Mouse (Mus musculus): ENCODE results near the gene Ptpn5.

Gene Ptpn5

DNA sequence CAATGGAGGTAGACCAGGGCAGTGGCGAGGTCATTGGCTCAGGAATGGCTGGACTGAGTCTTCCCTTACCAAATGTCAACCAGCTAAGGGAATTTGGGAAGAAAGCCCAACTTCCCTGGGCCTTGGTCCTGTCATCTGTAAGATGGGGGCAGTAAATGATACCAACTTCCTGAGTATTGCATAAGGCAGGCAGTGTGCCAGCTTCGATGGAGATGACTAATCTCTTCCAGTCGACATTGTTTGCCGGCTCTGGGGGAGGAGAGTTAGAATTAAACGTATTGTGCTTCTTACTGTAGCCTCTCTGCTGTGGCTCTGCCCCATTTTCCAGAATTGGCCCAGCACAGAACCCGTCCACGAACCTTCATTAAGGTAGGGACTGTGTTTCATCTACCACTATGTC, 23.0 kb downstream of the Ptpn5 start:
- DNase-seq = no peak

DNA sequence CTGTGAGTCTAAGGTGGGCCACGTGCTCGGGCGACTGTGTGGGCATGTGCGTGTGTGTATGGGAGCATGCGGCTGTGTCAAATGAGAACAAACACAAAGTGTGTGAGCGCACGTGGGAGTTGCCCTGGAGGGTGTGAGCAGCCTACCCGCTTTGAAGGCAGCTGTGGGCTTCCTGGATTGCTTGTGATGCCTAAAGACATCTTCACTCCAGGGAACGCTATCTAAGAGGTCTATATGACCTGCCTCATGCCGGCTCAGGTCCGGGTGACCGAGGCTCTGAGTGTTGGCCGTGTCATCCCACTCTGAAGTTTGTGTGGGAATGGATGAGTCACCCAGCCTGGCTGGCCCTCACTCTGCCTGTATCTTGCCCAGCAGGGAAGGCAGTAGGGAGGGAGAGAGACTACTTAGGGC, 24.7 kb downstream of the Ptpn5 start:
- no peak for DNase-seq

DNA sequence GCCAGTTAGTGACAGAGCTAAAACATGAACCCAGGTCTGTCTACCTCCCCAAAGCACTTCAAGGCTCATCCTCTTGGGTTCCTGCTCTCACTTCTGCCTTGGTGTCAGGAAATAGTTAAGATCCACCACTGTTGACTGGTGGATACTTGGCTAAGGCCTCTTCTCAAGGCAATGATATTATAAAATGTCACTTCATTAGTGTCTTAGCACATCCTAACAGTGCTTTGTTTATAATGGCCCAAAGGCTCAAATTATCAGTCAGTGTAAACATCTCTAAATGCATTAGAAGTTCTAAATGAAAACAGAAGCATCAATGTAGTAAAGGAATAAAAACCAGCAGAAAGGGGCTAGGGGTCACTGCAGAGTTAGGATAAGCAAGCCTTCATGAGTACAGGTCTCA, 26.5 kb downstream of the Ptpn5 start:
- DNase-seq = no peak

DNA sequence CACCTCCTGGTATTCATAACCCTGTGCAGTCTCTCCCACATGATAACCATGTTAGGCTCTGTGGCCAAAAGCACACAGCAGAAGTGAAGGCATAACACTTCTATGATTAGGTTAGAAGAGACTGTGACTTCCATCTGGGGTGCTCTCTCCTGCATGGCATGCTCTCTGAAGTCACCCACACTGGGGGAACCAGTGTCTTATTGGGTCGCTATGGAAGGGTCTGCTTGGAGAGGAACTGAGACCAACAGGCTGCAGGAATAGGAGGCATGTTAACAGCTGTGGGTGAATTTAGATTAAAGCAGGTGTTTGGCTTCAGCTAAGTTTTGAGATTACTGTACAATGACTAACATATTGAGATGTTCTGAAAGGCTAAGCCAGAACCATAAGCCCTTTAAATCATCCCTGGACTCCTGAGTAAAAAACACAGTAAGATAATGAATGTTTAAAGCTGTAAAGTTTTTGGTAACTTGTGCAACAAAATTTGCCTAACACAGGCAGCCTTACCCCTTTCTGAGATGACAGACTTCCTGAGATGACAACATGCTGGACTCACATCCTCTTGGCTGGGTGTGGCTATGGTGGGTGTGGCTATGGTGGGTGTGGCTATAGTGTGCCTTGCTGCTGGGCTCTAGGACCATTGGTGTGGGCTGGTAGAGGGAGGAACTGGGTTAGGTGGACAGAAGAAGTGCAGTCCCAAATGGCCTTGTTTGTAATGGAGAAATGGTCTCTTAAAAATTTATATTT, 29.6 kb downstream of the Ptpn5 start:
- peak; percentile 32 to 40 for DNase-seq

DNA sequence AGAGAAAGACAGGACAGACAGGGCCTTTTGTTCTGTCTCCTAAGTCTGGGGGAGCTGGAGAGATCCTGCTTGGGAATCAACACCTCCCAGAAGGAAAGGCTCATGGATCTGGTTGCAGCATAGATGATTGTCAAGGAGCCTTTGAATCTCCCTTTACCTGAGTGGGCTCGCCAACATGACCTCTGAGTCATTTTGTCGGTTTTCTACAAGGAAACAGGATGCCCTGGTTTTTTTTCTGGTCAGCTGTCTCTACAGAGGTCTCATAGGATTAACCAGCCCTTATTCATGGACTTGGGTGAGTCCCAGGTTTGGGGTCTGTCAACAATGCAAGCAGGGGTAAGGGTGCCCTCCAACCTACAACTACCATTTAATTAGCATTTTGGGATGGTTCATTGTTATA, 30.5 kb downstream of the Ptpn5 start:
- no peak for DNase-seq

DNA sequence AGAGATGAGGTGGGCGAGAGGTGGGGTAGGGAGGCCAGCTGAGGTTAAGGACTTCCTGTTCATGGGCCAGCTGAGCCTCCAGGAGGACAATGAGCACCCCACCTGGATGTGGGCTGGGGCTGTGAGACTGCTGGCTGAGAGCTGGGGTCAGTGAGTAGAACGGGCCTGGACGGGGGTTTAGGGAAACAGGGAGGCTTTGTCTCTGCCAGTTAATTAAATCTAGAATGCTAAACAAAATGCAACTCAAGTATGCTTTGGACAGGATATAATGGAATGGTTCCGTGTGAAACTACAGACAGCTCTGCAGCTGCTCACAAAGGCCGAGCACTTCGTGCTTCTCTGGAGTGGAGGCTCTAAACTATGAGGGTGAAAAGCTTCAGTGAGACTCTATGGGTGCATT, 32.9 kb downstream of the Ptpn5 start:
- DNase-seq = no peak

DNA sequence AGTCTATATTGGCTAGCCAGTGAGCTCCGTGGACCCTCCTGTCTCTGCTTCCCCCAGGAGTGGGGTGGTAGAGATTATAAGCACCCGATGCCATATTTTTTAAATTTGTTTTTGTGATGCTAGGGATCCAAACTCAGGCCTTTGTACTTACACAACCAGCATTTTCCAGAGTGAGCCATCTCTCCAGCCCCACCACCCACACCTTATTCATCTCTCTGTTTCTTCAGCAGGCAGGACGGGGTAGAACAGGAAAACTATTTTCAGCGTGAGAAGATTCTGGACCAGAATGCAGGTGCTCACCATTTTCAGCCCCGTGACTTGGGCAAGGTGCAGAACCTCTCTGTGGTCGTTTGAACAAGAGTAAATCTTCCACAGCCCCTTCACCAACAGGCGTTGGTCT, 34.2 kb downstream of the Ptpn5 start:
- DNase-seq = no peak

DNA sequence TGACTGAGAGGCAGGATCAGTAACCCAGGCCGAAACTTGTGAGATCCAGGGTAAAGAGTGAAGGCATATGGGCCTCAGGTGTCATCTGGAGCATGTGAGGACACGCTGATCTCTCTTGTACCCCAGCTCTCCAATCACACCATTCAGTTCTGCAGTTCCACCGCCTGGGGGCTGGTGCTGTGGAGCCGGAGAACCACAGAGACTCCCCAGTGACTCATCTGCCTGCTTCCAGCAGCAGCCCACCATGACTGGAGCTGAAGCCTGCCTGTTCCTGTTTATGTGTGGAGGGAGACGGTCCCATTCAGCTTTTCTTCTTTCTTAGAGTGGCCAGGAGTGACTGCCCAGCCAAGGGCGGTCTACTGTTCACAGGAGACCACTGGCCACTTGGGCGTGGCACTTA, 35.4 kb downstream of the Ptpn5 start:
- no peak for DNase-seq

DNA sequence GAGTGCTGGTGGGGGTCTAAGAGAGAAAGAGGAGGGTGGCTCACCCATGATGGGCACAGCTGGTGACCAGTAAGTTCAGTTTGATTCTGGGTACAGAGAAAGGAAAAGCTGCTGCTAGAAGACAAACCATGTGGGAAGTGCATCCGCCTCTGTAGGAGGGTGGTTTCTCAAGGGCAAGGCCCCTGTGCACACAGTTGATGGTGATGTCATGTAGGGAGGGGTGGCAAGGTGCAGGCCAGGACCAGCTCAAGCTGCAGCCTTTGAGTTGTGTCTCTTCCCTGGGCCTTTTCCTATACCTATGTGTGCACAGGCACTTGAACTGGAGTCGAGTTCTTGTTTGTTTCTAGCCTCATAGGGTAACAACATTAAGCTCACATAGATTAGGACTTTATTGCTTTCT, 38.5 kb downstream of the Ptpn5 start:
- DNase-seq = no peak

DNA sequence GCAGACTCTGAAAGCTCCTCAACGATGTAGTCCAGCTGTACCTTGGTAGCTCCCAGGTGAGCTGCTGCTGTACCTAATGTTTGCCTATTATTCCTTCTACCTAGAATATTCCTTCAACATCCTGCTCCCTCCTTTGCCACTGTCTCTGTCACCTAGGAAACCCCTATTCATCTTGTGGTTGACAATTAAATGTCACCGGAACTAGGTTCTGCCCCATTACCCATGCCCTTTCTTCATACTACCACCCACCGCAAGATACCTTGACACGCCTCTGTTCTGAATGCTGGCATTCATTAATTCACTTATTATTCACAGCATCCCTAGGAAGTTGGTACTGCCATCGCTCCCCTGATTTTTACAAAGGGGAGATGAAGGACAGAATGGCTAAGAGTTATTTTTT, 39.5 kb downstream of the Ptpn5 start:
- no peak for DNase-seq

DNA sequence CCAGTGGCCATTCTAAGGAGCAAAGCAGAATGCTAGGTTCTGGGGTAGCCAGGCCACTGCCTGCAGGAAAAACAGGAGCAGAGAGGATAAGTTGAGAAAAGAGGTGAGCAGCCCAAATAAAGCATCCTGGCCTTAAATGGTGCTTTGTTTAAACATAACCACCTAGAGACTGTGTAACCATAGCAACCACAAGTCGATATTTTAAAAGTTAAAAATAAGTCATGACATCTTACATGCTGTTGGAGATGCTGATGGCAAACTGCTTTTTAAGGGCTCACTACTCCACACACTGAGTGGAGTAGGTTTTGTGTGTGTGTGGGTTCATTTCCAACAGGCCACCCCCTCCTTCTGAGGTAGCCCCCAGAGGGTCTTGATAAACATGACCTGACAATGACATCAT, 48.4 kb downstream of the Ptpn5 start:
- DNase-seq = no peak

DNA sequence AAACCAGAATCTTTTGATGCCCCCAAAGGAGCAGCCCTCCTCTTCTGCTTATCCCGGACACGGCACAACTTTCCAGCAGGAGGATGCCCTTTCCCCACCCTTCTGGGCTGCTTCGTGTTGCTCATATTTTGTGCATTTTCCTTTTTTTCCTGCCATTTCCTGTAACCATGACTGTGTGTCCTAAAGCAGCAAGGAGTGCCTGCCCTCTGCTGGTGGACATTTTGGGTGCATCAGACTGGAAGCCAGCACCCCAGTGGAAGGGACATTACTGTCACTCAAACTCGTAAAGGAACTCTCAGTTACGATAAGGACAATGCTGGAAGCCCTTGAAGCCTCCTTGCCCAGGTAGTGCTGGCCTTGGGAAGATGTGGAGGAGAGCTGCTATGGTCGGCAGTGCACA, 52.2 kb downstream of the Ptpn5 start:
- DNase-seq = peak; percentile 64 to 71

DNA sequence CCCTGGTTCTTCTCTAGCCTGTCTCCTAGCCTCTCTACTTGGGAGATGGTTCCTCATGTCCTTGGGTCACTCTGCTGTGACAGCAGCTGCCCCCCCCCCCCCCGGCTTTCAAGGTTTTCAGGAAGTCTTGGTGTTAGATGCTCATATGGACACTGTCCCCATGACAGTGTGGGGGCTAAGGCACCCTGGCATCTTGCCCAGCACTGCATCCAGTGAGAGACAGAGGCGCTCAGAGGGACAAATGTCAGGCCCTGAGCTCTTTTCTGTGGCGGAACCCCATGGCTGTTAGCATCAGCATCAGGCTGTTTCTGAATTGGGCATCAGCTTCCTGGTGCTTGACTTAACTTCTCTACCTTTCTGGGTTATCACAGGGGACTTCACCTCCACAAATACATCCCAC, 52.6 kb downstream of the Ptpn5 start:
- no peak for DNase-seq

DNA sequence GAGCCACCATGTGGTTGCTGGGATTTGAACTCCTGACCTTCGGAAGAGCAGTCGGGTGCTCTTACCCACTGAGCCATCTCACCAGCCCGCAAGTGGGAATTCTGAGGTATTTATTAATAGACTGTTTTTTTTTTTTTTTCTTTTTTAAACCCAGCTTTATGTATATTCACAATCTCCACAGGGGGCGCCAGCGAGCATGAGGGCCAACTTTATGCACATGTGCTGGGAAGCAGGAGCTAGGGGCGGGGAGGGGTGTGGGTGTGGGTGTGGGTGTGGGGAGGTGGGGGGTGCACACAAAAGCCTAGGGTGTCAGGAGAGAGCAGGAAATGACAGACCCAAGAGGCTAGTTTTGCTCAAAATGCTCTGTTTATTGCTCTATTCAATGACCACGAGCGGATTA, 56.0 kb downstream of the Ptpn5 start:
- peak; percentile 46 to 52 for DNase-seq

DNA sequence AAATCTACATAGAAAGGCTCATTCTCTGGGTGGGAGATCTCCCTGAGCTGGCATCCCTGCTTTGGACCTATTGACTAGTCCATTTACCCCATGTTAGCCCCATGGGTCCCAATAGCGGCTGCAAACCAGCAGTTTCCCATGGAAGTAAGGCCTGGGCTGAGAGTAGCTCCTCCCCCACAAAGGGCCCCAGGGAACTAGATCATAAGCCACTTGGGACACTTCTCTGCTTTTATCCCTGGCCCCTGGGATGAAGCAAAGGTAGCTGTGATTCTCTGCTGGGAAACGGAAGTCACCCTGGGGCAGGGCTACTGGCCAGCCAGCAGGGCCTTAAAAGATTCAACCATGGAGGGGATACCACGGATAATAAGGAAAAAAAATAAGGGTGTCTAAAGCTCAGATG, 56.8 kb downstream of the Ptpn5 start:
- no peak for DNase-seq

DNA sequence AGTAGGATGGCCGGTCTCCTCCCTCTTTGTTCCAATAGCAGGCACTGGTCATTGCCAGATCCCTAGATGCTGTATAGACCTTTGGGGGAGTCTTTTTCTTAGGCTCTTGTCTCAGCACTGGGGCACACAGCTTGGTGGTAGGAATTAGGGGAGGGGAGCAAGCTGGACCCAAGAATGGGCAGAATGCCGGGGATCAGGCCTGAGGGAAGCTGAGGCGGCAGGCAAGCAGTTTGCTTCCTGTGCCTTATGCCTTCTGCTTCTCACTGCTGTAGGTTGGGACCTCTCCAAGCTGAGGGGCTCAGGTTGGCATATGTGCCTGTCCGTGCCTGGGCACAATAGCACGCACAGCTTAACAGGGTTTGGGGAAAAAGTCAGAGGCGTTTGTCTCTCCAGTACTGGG, 57.3 kb downstream of the Ptpn5 start:
- DNase-seq = no peak

DNA sequence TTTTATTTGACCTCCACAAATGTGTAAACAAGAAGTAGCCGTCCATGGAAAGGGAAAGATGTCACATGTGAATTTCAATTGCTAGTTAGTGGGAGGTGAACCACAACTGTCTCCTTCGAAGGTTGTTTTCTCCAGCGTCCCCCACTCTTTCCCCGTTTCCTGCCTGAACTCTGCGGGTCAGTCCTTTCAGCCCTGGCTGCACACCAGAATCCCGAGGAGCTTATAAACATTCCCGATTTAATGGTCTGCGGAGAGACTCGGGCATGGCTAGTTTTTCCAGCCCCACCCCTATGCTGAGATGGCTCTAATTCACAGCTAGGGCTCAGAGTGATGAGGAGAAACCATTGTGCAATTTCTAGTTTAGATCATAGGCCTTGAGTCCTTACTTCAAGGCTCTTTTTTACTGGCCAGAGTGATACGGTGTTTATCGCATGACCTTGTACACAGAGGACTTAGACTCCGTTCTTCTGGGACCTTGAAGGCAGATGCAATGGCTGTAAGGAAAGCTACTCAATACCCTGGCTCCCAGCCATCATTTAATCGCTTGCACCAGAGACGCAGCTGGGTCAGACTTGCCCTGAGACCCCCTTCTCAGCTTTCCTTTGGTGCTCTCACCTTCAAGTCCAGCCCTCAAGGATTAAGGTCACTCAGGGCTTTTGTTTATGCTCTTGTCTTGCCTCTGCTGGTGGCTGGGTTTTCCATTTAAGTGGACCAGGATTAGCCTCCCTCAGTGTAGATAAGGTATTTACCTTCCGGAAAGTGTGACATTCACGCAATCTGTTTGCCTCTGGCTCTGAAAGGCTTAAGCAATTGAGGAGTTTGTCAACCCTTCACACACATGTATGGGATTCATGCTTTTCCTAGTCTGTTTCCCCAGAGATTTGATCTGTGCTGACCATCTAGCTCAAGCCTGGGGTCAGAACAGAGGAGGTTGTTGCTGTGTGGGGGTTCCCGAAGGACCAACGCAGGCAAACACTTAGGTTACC, 59.7 kb downstream of the Ptpn5 start:
- DNase-seq = no peak

DNA sequence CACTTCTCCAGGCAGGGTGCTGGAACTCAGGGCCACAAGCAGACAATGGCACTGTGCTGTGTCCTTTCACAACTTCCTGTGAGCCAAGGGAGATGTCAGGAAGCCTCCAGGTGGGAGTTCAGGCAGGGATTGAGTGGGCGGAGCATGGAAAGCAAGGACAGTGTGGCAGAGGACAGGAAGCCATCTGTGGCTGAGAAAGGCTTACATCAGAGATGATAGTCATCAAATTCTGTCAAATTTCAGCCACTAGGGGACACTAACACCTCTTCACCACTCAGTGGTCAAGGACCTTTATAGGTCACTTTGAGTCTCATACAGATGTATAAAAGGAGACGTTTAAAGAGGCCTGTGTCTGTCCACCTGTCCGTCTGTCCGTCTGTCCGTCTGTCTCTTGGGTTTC, 60.9 kb downstream of the Ptpn5 start:
- no peak for DNase-seq

DNA sequence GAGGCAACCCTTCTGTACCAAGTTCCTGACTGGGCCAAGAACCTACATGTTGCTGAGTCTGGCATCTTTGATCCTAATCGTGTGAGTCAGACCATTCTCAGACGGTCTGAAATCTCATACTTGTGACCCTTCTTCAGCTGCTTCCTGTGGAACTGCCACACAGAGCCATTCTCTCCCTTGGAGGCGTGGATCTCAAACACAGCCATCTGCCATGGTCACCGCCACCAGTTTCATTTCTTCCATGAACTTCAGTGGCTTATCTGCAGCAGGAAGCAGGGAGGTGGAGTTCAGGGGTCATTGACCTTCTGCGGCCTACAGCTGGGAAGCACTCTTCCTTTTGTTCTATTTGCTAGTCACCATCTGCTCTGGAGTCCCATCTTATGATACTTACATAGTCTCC, 65.6 kb downstream of the Ptpn5 start:
- DNase-seq = no peak

DNA sequence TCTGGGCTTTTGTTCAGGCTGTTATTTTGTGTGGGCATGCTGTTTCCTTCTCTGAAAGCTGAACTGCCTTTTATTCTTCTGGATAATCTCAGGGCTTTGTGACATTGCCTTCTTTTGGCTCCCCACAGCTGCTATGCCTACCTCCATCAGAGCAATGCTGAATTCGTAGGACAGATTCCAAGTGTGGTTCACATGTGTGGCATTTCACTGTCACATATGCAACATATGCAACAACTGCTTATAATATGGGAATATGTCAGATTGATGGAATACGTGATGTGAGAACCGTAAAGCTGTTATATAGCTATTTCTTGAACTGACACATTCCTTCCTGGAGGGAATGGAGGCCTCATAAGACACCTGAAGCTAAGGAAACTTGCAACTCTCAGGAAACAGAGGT, 66.5 kb downstream of the Ptpn5 start:
- no peak for DNase-seq

DNA sequence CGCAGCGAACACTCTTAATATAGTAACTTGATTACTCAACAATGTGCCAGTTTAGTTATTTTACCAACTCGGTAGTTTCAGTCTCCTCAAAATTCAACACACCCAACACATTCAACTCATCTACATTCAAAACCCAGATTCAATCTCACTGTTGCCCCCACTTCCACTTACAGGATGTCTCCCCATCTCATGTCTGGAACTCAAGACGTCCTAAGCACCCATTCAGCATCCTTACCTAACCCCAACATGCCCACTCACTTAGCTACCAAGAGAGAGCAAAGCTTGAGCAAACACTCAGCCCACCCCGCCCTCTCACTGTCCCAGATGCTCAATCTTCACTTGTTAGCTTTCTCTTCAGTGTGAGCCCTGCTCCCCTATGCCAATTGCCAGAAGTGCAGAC, 71.9 kb downstream of the Ptpn5 start:
- DNase-seq = no peak

DNA sequence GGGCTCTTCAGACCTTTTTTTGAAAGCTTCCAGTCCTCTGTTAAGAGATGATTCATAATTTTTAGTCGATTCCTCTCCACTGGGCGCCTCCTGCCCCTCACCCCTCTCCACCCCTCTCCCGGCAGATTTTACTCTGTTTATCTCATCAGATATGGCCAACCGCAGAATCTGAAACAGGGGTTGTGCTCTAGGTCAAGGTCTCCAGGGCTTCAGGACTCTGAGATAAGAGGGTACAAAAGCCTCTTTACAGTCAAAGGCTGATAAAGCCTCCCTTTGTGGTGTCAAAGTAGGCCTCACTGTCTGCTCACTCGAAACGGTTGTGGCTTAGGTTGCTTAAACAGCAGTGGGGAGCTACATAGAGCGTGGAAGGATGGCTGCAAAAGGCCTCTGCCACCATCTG, 74.1 kb downstream of the Ptpn5 start:
- DNase-seq = no peak

DNA sequence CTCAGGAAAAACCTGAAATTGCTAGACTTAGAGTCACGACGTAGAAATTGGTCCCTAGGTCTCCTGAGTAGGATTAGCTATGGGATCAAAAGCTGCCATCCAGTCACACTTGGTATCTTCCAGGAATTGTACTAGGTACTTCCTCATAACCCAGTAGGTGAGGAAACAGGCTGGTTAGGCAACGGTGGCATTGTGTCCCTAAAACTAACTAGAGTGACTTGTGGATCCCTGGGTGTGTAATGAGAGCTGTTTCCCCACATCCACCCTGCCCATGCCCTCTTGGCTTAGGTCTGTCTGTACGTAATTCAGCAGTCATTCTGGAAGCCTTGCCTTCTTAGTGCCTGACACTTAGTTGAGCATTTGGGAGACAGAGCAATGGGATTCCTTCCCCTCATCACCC, 77.2 kb downstream of the Ptpn5 start:
- DNase-seq = no peak

DNA sequence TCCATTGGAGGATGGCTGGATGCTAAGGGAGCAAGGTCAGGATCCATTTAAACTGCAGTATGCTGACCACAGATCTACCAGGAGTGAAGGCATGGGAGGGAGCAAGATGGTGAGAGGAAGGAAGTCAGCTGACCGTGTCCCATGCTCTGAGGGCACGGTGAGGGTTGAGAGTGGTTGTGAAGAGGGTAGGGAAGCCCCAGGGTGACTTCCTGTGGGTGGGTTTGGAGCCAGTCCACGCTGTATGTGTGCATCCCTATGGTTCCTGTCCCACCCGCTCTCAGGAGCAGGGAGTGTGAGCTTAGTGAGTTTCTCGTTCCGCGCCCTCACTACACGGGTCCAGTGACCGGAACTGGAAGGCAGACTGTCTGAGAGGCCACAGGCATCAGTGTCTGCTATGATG, 77.7 kb downstream of the Ptpn5 start:
- DNase-seq = no peak

All from thymus, postnatal 36 days (tissue).